Mouse (Mus musculus): ENCODE measurements at regions not wholly inside any gene's neighbourhood (a gene's known extent, or its start where the extent isn't known, plus 50 kb on each side); places are given as distances from the start of the nearest gene placed in this dataset.

DNA sequence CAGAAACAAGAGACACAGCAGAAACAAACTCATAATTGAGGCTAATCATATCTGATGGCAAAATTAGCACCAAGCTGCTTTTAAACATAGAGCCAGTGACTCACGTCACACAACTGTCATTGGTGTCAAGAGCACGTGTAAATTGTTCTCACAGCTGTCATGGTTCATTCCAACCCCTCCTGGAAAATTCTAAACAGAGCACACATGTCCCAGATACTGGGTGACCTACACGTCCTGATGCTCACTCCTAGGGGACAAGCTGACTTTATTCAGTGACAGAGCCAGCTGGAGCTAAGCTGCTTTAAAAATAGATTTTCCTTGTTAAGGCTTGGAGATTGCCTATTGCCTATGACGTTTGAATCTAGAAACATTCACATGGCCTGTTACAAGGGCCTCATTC is 304.1 kb downstream of the 1500009L16Rik start:
- H3K4me3 ChIP-seq = no peak overlapping the region
- H3K27me3 ChIP-seq (replicated peaks) = no peaks in the 10 kb centered on the region
- H3K9me3 ChIP-seq (replicated peaks) = 0 out of 2 replicates have a peak, but pooled peaks cover 3% of the 10 kb centered on the region
- no peak overlapping the region for H3K9ac ChIP-seq
- H3K27ac ChIP-seq (ENCODE audit: poor library complexity, severe bottlenecking) = peak overlapping the region; percentile 69
- no peaks in the 10 kb centered on the region for H3K36me3 ChIP-seq
- no peak overlapping the region for H3K4me2 ChIP-seq
- H3K4me1 ChIP-seq (replicated peaks) = peaks cover 26% of the 10 kb centered on the region
- WGBS = 20% methylated on average over 4 of the region's 4 CpGs
- ATAC-seq (ENCODE audit: insufficient number of reproducible peaks, low FRiP score) = peak; percentile 72

GRCm38 (mm10) chr10:84036131-84036877 is 313.6 kb downstream of the 1500009L16Rik start:
- no peaks in the 10 kb centered on the region for H3K4me1 ChIP-seq (replicated peaks)
- H3K36me3 ChIP-seq = no peaks in the 10 kb centered on the region
- H3K27me3 ChIP-seq (replicated peaks) = no peaks in the 10 kb centered on the region
- H3K9me3 ChIP-seq (replicated peaks) = 0 out of 2 replicates have a peak, but pooled peaks cover 4% of the 10 kb centered on the region
- no peak overlapping the region for H3K4me2 ChIP-seq
- H3K4me3 ChIP-seq = no peak overlapping the region
- no peak overlapping the region for H3K9ac ChIP-seq
- no peak for ATAC-seq (ENCODE audit: insufficient number of reproducible peaks, low FRiP score)
- 78% methylated on average over 11 of the region's 11 CpGs for WGBS
- no peak overlapping the region for H3K27ac ChIP-seq (ENCODE audit: poor library complexity, severe bottlenecking)

DNA sequence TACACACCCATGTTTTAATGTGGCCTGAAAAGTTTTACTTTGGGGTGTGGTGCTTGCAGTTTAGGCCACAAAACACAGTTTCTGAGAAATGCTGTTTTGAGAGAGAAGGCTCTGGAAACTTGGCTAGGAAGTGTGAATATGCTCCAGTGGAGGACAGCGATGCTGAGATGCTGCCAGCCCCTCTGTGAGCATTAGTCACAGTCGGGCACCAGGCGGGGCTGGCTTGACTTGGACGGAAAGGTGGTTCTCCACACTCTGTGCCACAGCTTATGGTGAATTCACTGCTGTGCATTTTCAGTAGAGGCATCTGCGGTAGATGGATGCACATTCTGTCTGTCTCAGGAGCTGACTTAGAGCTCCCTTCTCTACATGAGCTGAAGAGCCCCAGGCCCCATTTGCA is 326.0 kb downstream of the 1500009L16Rik start:
- H3K27ac ChIP-seq (ENCODE audit: poor library complexity, severe bottlenecking) = no peak overlapping the region

GRCm38 (mm10) chr10:84052696-84053095 is 330.0 kb downstream of the 1500009L16Rik start:
- WGBS = 82% methylated on average over 8 of the region's 8 CpGs

More for the DNA sequence above, 326.0 kb downstream of the 1500009L16Rik start:
- no peak overlapping the region for H3K4me3 ChIP-seq
- no peak overlapping the region for H3K4me2 ChIP-seq
- no peaks in the 10 kb centered on the region for H3K4me1 ChIP-seq (replicated peaks)
- WGBS = 76% methylated on average over 5 of the region's 5 CpGs
- no peak for ATAC-seq (ENCODE audit: insufficient number of reproducible peaks, low FRiP score)
- no peak overlapping the region for H3K9ac ChIP-seq
- H3K36me3 ChIP-seq = no peaks in the 10 kb centered on the region
- no peaks in the 10 kb centered on the region for H3K27me3 ChIP-seq (replicated peaks)
- no peaks in the 10 kb centered on the region; the same call in 1 of the 2 replicates for H3K9me3 ChIP-seq (replicated peaks)

GRCm38 (mm10) chr10:84054551-84055336 is 332.1 kb downstream of the 1500009L16Rik start:
- WGBS = 69% methylated on average over 6 of the region's 6 CpGs
- Histone ChIP-seq H3K4me2 (no peak overlapping the region), H3K9ac (no peak overlapping the region), H3K4me3 (no peak overlapping the region), H3K27me3 (replicated peaks) (no peaks in the 10 kb centered on the region), H3K27ac (ENCODE audit: poor library complexity, severe bottlenecking) (no peak overlapping the region), H3K9me3 (replicated peaks) (no peaks in the 10 kb centered on the region), H3K4me1 (replicated peaks) (peaks cover 16% of the 10 kb centered on the region), H3K36me3 (no peaks in the 10 kb centered on the region)
- no peak for ATAC-seq (ENCODE audit: insufficient number of reproducible peaks, low FRiP score)

More at GRCm38 (mm10) chr10:84052696-84053095, 330.0 kb downstream of the 1500009L16Rik start:
- no peak overlapping the region for H3K4me2 ChIP-seq
- H3K4me3 ChIP-seq = no peak overlapping the region
- no peaks in the 10 kb centered on the region for H3K36me3 ChIP-seq
- H3K4me1 ChIP-seq (replicated peaks) = peaks cover 10% of the 10 kb centered on the region; the same call in 1 of the 2 replicates
- no peaks in the 10 kb centered on the region for H3K27me3 ChIP-seq (replicated peaks)
- H3K27ac ChIP-seq (ENCODE audit: poor library complexity, severe bottlenecking) = no peak overlapping the region
- ATAC-seq (ENCODE audit: insufficient number of reproducible peaks, low FRiP score) = no peak
- no peak overlapping the region for H3K9ac ChIP-seq
- H3K9me3 ChIP-seq (replicated peaks) = no peaks in the 10 kb centered on the region

DNA sequence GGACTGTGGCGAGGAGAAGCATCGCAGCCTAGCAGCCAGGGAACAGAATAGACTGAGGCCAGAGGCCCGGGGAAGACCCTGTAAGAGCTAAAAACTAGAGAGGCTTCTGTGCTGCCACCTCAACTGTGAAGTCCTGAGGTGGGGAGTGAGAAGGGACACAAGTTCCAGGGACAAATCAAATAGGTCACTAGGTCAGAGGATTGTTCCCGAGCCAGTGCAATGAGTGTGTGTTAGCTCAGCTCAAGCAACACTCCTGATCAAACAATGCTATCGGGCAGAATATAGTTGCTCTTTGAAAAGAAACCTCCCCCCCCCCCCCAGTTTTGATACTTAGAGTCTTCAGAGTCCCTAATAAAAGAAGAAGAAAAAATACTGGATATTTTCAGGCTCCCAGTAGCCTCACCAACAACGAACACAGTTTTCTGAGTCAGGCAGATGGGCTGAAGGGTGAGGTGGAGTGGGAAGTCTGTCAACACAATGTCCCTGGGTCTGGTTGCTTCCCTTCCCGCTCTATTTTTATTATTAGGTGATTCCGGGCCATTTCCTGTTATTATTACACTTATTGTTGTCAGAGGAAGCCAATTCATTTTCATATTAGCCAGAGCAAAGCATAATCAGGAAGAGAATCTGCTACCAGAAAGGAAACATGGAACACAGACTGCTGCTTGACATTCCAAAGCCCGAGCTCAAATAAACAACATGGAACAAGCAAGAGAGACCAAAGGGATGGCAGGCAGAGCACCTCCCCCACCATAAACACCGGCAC is 332.9 kb downstream of the 1500009L16Rik start:
- Histone ChIP-seq H3K4me1 (replicated peaks) (peaks cover 24% of the 10 kb centered on the region), H3K27ac (ENCODE audit: poor library complexity, severe bottlenecking) (no peak overlapping the region), H3K36me3 (no peaks in the 10 kb centered on the region), H3K4me2 (no peak overlapping the region), H3K9ac (no peak overlapping the region), H3K27me3 (replicated peaks) (no peaks in the 10 kb centered on the region), H3K9me3 (replicated peaks) (no peaks in the 10 kb centered on the region), H3K4me3 (no peak overlapping the region)
- WGBS = 61% methylated on average over 10 of the region's 10 CpGs
- ATAC-seq (ENCODE audit: insufficient number of reproducible peaks, low FRiP score) = no peak

GRCm38 (mm10) chr10:84056323-84057169 is 333.9 kb downstream of the 1500009L16Rik start:
- WGBS = 82% methylated on average over 14 of the region's 14 CpGs
- H3K9ac ChIP-seq = no peak overlapping the region
- H3K27me3 ChIP-seq (replicated peaks) = no peaks in the 10 kb centered on the region
- H3K4me2 ChIP-seq = no peak overlapping the region
- peaks cover 34% of the 10 kb centered on the region for H3K4me1 ChIP-seq (replicated peaks)
- no peak overlapping the region for H3K4me3 ChIP-seq
- H3K9me3 ChIP-seq (replicated peaks) = no peaks in the 10 kb centered on the region
- H3K36me3 ChIP-seq = no peaks in the 10 kb centered on the region
- no peak overlapping the region for H3K27ac ChIP-seq (ENCODE audit: poor library complexity, severe bottlenecking)
- no peak for ATAC-seq (ENCODE audit: insufficient number of reproducible peaks, low FRiP score)

GRCm38 (mm10) chr10:84058301-84058700 is 335.6 kb downstream of the 1500009L16Rik start:
- no peak for ATAC-seq (ENCODE audit: insufficient number of reproducible peaks, low FRiP score)
- Histone ChIP-seq H3K4me3 (no peak overlapping the region), H3K9ac (no peak overlapping the region), H3K4me2 (no peak overlapping the region), H3K36me3 (no peaks in the 10 kb centered on the region), H3K27ac (ENCODE audit: poor library complexity, severe bottlenecking) (no peak overlapping the region), H3K27me3 (replicated peaks) (no peaks in the 10 kb centered on the region), H3K9me3 (replicated peaks) (no peaks in the 10 kb centered on the region), H3K4me1 (replicated peaks) (peaks cover 36% of the 10 kb centered on the region)
- WGBS = 88% methylated on average over 2 of the region's 2 CpGs

DNA sequence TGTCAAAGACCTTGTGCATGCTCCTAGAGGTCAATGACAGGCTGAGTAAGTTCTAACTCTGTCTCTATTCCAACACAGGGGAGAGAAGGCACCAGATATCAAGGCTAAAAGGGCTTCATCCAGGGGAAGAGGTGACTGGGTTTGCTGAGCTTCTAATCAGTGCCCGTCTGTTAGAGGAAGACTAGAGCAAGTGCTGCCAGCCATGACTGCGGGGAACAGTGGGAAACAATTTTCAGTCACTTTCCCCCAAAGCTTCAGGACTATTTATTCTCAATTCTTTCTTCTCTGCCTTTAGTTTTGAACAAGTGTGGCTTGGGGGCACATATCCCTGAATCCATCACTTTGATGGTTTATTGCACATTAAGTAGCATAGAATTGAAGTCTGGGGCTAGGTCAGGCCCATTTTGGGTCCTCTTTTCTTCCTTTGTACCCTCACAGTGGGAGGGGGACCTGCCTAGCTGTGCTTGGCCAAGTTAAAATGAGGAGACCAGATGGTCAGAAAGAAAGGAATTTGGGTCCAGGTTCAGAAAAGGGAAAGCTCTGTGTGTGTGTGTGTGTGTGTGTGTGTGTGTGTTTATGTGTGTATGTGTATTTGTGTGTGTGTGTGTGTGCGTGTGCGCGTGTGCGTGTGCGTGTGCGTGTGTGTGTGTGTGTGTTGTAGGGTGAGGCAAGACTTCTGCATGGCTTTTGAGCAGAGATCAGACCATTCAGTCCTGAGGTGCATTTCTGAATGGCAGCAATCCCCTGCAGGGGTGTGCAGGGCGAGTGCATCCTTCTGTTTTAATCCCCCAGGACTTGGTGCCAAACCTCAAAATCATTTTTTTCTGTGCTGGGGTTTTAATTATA is 337.2 kb downstream of the 1500009L16Rik start:
- Histone ChIP-seq H3K9ac (no peak overlapping the region), H3K27ac (ENCODE audit: poor library complexity, severe bottlenecking) (peak overlapping the region; percentile 72), H3K4me3 (no peak overlapping the region), H3K4me2 (no peak overlapping the region), H3K36me3 (no peaks in the 10 kb centered on the region), H3K9me3 (replicated peaks) (no peaks in the 10 kb centered on the region), H3K27me3 (replicated peaks) (no peaks in the 10 kb centered on the region), H3K4me1 (replicated peaks) (peaks cover 36% of the 10 kb centered on the region)
- WGBS = 84% methylated on average over 9 of the region's 9 CpGs
- no peak for ATAC-seq (ENCODE audit: insufficient number of reproducible peaks, low FRiP score)

Measured in heart, embryonic 12.5 days (tissue).